Mouse (Mus musculus) embryonic fibroblast, embryonic 13.5 days (primary cell): ENCODE measurements at regions not wholly inside any gene's neighbourhood (a gene's known extent, or its start where the extent isn't known, plus 50 kb on each side); places are given as distances from the start of the nearest gene placed in this dataset.

Experiments used
- CTCF ChIP-seq: IDR thresholded peaks from 2 replicates; pipeline ENCODE4 v1.5.1; 2011; ENCODE audit warnings: mild to moderate bottlenecking, control low read depth, low read length, moderate library complexity, borderline replicate concordance; ENCODE audit not compliant: insufficient read depth
- POLR2A ChIP-seq: IDR thresholded peaks from 2 replicates; pipeline ENCODE4 v1.6.1; 2011; ENCODE audit warnings: low read depth, mild to moderate bottlenecking, control low read depth, low read length, moderate library complexity

GRCm38 (mm10) chr5:53346756-53347155, 79.9 kb downstream of the Smim20 start:
- TF ChIP-seq CTCF: no peak
- TF ChIP-seq POLR2A: no peak
